Mouse (Mus musculus) myocyte (in vitro differentiated cells): ENCODE data around the gene Tnrc18.

ENCODE experiments used
- CEBPB ChIP-seq: IDR thresholded peaks from 2 replicates; pipeline ENCODE4 v1.6.1; 2011; ENCODE audit warnings: mild to moderate bottlenecking, moderate library complexity; ENCODE audit not compliant: poor library complexity, insufficient read depth, severe bottlenecking
- MAX ChIP-seq: IDR thresholded peaks from one replicate; pipeline ENCODE4 v1.6.1; 2011; ENCODE audit warnings: low read depth, mild to moderate bottlenecking, control low read depth
- MYOD1 ChIP-seq, 3 experiments: IDR thresholded peaks; one replicate each; pipeline ENCODE4 v1.6.1; 2011; ENCODE audit warnings: control low read depth in 2 of 3, low read depth in 2 of 3, mild to moderate bottlenecking in 2 of 3, moderate library complexity in 1 of 3; ENCODE audit not compliant: insufficient read length in 2 of 3, control insufficient read depth in 1 of 3
- POLR2AphosphoS2 ChIP-seq: IDR thresholded peaks from one replicate; pipeline ENCODE4 v1.6.1; 2011; ENCODE audit warnings: low read depth, control low read depth; ENCODE audit not compliant: insufficient read length
- REST ChIP-seq: IDR thresholded peaks from one replicate; pipeline ENCODE4 v1.6.1; 2011; ENCODE audit warnings: mild to moderate bottlenecking, control low read depth, moderate library complexity; ENCODE audit not compliant: insufficient read depth, insufficient read length
- SRF ChIP-seq: IDR thresholded peaks from one replicate; pipeline ENCODE4 v1.6.1; 2011; ENCODE audit warnings: low read depth; ENCODE audit not compliant: control insufficient read depth, insufficient read length
- TCF12 ChIP-seq: IDR thresholded peaks from one replicate; pipeline ENCODE4 v1.6.1; 2011; ENCODE audit warnings: mild to moderate bottlenecking, control low read depth; ENCODE audit not compliant: poor library complexity, insufficient read depth, severe bottlenecking
- TCF3 ChIP-seq: IDR thresholded peaks from one replicate; pipeline ENCODE4 v1.6.1; 2011; ENCODE audit warnings: low read depth, control low read depth; ENCODE audit not compliant: insufficient read length

DNA sequence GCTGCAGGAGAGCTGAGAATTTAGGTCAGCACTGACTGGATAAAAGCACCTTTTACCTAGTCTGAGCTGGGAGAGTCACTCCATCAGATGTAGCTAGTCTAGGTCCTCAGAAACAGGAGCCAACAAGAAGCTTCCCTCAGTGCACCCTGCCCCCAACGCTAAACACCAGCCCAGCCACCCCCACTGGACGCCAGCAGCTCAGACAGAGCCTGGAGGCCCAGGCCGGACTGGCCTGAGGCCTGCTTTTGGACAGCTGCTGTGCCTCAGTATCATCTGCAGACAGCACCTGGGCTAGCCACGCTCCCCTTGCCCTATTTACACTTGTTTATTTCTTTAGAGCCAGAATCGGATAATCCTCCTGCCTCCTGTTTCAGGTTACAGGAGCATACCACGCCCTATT is 19.4 kb upstream of the Tnrc18 start:
- TF ChIP-seq TCF3 (no peak), CEBPB (no peak), MAX (no peak), MYOD1 (IDR thresholded peaks at IDR 0.05; ENCODE audit: control insufficient read depth in 1 of 3, insufficient read length in 2 of 3, low read depth in 2 of 3) (peak in 1 of 3 experiments; percentile 42), REST (no peak), POLR2AphosphoS2 (no peak), SRF (no peak), TCF12 (no peak)
